Mouse (Mus musculus) lung, adult 2 months (tissue): ENCODE data around the gene Prps2. TPM values are rescaled to one million over a fixed set of nuclear protein-coding genes. Genes with fewer than 3 reads are reported as not detected.

ENCODE experiments used
- DNase-seq: peaks from one replicate; pipeline ENCODE4 v3.0.0; 2022
- H3K4me1 ChIP-seq: fragments of 200-500 bp; 2 replicates; pipeline ENCODE4 v1.6.1; 2011; ENCODE audit warnings: low read length; ENCODE audit not compliant: control insufficient read depth, insufficient read depth
- H3K4me3 ChIP-seq: fragments of 200-500 bp; replicated peaks from 2 replicates; pipeline ENCODE3; 2011; ENCODE audit warnings: low read depth, mild to moderate bottlenecking, control low read depth, low read length; ENCODE audit errors: extremely low read depth
- CTCF ChIP-seq: fragments of 200-500 bp; IDR thresholded peaks from 2 replicates; pipeline ENCODE4 v1.5.1; 2011; ENCODE audit warnings: mild to moderate bottlenecking, low read length, control low read depth; ENCODE audit not compliant: insufficient read depth
- POLR2A ChIP-seq: fragments of 200-500 bp; IDR thresholded peaks from 2 replicates; pipeline ENCODE4 v1.6.1; 2011; ENCODE audit warnings: low read depth, mild to moderate bottlenecking, control low read depth, low read length, borderline replicate concordance; ENCODE audit errors: extremely low read depth
- WGBS: fragments of 180-500 bp; shearing (Covaris S2); methylation state at CpG from one replicate; pipeline ENCODE4 v1.1.7; 2018; 5-methylcytosine and 5-hydroxymethylcytosine counted together
- polyA plus RNA-seq: library from polyadenylated mRNA; depleted of rRNA; stranded (reverse); fragments of >200 nt; gene quantifications from 2 replicates; pipeline ENCODE4 v1.2.3, GENCODE M21; 2012

The Prps2 gene
- polyA plus RNA-seq, 1 experiment, result 25.6 TPM

DNA sequence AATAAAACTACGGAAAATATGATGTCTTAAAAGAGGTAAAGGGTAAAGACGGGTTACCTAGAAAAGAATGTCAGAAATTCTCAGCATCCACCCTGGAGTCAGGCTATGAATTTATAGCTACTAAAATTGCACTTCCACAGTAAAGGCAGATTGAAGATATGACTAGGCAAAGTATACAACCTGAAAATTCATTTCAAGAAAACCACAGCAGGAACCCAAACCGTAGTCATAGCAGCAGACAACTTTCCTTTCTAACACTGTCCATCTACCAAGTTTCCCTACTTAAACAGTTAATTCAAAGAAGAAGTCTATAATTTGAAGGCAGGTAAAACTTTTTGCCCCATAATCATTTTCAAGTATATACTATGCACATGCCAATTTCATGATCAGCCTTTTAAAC is 26.6 kb downstream of the Prps2 start:
- WGBS, result 89% methylated on average over 3 of the region's 3 CpGs
- Histone ChIP-seq H3K4me1 (no peaks in the 10 kb centered on the region), H3K4me3 (no peak overlapping the region)
- no peak for DNase-seq
- no peak for TF ChIP-seq CTCF
- TF ChIP-seq POLR2A, result no peak

DNA sequence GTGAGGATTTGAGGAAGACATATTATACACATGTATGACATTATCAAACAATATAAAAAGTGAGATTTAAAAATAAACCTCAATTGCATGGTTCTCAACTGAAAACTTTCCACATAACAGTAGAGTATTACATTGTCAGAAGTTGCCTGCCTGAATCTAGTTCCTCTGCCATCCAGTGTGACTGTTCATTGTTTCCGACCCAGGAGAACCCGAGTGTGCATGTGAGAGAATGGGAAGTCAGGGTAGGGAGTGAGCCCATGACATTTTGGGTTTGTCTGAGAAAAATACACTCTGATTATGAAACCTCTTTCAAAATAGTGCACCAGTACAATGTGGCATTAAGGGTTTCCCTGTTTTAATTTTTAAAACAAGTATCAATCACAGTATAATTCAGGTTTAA is 28.9 kb downstream of the Prps2 start:
- no peak for DNase-seq
- TF ChIP-seq POLR2A (no peak), CTCF (no peak)
- 81% methylated on average over 2 of the region's 2 CpGs for WGBS
- Histone ChIP-seq H3K4me1 (no peaks in the 10 kb centered on the region), H3K4me3 (no peak overlapping the region)

DNA sequence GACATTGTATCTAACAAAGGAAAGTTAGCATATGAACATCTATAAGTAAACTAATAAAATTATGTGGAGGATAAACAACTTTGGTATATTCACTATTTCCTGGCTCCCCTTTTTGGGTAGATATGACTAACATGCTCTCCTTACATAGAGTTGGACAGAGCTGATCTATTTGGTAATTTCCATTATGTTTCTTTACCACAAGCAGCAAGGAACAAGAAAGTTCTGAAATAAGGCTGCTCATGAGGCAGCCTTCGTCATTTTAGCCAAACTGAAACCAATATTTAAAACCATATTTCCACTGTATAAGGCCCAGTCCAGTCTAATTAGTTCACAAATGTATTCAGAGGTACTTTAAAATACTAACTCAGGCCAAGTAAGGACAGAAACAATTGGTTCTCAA is 36.1 kb downstream of the Prps2 start:
- TF ChIP-seq POLR2A, result no peak
- no peak for TF ChIP-seq CTCF
- 79% methylated on average over 1 of the region's 1 CpGs for WGBS
- no peak for DNase-seq
- H3K4me1 ChIP-seq, result no peaks in the 10 kb centered on the region
- H3K4me3 ChIP-seq, result no peak overlapping the region

DNA sequence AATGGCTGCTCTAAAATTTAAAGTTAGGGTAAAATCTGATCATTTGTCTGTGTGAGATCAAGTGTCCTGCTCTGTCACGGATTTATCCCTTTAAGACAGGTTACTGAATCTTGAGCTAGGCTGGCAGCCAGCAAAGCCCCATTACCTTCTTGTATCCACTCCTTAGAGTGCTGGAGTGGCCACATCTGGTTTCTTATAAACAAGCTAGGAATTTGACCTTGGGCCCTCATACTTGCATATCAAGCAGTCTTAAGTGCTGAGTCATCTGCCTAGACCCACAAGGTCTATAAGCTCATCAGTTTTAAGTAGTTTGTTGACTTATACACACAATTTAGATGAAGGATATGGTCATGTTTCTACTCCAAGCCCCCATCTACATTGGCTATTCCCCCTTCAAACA is 38.2 kb downstream of the Prps2 start:
- H3K4me3 ChIP-seq, result no peak overlapping the region
- TF ChIP-seq CTCF (no peak), POLR2A (no peak)
- WGBS, result 70% methylated on average over 1 of the region's 1 CpGs
- H3K4me1 ChIP-seq, result no peaks in the 10 kb centered on the region
- no peak for DNase-seq

DNA sequence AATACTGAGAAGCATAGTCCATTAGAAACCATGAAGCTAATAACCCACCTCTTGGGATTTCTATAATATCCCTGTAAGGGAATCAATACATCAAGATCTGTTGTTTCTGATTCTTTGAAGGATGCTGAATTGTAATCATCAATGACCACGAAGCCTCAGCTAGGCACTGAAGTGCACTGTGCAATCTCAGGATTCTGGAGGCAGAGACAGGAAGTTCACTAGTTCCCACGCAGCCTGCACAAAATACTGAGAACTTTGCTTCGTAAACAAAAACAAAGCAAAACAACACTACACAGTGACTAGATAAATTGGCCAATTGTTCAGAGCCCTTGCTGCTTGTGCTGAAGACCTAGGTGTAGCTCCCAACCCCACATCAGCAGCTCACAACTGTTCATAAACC is 40.7 kb downstream of the Prps2 start:
- TF ChIP-seq CTCF, result no peak
- TF ChIP-seq POLR2A, result no peak
- no peak overlapping the region for H3K4me3 ChIP-seq
- no peaks in the 10 kb centered on the region for H3K4me1 ChIP-seq
- WGBS, result 73% methylated on average over 3 of the region's 3 CpGs
- DNase-seq, result no peak

DNA sequence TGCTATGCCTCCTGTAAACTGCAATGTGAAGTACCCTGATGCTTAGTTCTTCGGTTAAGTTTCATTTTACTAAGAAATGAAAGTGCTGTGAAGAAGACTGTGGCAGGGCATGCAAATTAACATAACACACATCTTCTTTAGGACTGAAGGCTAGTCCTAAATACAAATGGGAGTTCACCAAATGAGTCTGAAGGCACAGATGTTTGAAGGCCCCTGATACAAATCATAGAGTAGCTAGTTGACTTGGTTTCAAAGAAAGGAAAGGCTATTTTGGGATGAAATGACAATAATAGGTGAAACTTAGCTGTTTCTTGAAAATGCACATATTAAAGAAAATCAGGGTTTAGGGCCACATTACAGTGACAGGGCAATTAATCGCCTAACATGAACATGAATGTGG is 42.4 kb downstream of the Prps2 start:
- Histone ChIP-seq H3K4me3 (no peak overlapping the region), H3K4me1 (no peaks in the 10 kb centered on the region)
- TF ChIP-seq CTCF (no peak), POLR2A (no peak)
- 88% methylated on average over 2 of the region's 2 CpGs for WGBS
- no peak for DNase-seq

DNA sequence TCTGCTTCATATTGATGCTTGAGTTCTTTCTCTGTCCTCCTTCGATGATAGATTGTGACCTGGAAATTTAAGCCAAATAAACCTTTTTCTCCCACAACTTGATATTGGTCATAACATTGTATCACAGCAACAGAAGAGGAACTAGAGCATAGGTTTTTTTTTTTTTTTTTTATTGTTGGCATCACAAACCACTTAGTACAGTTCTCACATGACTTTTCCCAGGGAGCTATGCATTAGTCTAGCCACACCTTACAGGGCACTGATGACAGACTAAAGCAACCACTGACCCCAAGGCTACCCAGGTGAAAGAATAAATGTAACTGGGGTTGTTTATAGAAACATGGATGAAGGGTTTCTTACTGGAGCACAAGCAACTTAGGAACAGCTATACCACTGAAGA is 44.6 kb downstream of the Prps2 start:
- no peak for DNase-seq
- Histone ChIP-seq H3K4me3 (no peak overlapping the region), H3K4me1 (no peaks in the 10 kb centered on the region)
- WGBS, result 95% methylated on average over 1 of the region's 1 CpGs
- TF ChIP-seq CTCF (no peak), POLR2A (no peak)

DNA sequence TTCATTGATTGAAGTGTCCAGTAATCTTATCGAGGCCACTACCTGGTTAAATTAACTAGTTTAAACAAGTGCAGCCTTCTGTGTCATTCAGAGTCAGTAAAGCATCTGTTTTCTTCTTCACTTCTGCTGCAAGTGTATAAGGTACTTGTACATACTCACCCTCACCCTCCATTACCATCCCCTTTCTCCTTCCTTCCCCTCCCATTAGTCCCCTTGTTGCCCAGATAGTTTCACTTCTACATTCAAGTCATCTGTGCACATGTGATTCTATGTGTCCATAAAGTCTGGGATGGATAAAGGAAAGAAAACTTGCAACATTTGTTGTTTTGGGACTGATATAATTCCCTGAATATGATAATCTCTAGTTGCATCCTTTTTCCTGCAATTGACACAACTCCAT is 48.0 kb downstream of the Prps2 start:
- no peak for TF ChIP-seq CTCF
- TF ChIP-seq POLR2A, result no peak
- WGBS, result 84% methylated on average over 1 of the region's 1 CpGs
- Histone ChIP-seq H3K4me3 (no peak overlapping the region), H3K4me1 (no peaks in the 10 kb centered on the region)
- DNase-seq, result no peak

DNA sequence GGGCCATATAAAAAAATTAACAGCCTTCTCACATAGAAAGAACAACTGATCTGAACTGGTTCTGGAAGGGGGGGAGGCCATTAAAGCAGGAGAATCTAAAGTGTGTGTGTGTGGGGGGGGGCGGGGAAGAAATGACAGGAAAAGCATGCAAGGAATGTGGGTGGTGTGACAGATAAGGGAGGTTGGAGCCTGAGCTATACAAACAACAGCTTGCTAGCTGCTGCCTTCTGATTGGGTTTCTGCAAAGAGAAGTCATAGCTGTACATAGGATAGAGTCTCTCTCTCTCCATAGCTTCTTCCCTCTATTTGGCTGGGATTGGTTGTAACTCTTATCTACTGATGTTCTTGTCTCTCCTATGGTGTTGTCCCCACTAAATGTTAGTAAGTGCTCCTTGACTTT is 49.9 kb downstream of the Prps2 start:
- TF ChIP-seq CTCF (no peak), POLR2A (no peak)
- WGBS, result 53% methylated on average over 1 of the region's 1 CpGs
- DNase-seq, result no peak
- Histone ChIP-seq H3K4me3 (no peak overlapping the region), H3K4me1 (peaks cover 2% of the 10 kb centered on the region; the same call in 1 of the 2 replicates)

DNA sequence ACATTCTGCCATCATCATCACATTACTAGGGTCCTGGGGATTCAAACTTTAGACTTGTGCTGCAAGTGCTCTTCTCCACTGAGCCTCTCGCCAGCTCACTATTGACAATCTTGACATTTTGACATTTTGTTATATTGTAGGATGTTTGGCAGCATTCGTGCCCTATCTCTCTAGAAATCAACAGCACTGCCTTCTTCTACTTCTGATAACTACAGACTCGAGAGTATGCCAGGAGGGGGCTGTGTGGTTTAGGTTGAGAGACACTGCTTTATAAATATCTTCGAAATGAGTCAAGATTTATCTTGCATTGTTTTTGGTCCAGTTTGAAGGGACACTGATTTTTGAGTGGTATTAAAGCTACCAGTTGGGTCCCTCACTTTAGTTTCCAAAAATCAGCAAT is 51.6 kb downstream of the Prps2 start:
- Histone ChIP-seq H3K4me3 (no peak overlapping the region), H3K4me1 (peaks cover 2% of the 10 kb centered on the region; the same call in 1 of the 2 replicates)
- TF ChIP-seq POLR2A, result no peak
- no peak for TF ChIP-seq CTCF
- no peak for DNase-seq
- 59% methylated on average over 4 of the region's 4 CpGs for WGBS
